Mouse (Mus musculus): ENCODE data around the gene Soga3.

DNA sequence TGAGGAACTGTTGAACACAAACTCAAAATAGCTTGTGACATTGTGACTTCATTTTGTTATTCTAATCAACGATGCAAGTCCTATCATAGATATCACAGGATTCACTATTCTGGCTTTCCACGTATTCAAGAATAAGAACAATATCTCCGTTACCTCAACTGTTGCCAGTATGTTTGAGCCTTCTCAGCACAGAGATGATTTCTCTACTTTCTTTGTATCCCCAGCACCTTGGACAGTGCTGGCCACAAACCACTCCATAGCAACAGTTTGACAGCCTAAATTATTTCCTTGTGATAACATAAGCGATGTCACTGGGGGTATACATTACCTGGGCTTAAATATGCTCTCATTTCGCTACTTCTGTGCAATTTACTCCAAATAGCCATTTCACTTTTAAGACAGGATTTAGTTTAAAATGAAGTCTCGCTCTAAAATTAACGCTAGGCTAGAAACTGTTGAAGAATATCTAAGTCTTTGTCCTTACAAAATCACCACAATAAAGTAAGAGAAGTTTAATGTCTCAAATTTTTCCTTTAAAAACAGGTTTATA lies 1.0 kb upstream of the Soga3 start:
- TF ChIP-seq CTCF (IDR thresholded peaks at IDR 0.05) (no peak), EP300 (IDR thresholded peaks at IDR 0.05) (no peak)
